Mouse (Mus musculus) T-helper 2 cell (primary cell): Measurements from ENCODE around the gene Cfap298.

Experiments used
- in situ Hi-C: fragments of 300-600 bp; cut with MboI, MseI; formaldehyde crosslinking; loops from one replicate; pipeline ENCODE4 v1.15.1; 2025; ENCODE audit warnings: high pct_unique_total_duplicates

Gene Cfap298

DNA sequence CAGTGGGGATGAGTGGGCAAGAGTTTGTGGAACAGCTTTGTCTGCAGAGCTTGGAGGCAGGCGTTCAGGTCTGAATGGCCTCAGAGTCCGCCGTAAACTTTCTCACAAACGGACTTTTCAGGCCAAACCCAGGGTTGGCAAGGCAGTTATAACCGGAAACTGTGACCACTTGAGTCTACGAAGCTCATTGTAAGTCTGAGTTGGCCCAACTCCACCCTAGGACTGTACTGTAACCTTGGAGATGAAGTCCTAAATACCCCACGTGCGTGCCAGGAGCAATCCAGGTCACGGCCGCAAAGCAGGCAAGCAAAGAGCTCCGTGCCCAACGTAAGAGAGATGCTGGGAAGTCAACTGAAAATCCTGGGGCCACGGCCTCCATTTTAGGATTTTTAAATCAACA, 23.1 kb downstream of the Cfap298 start:
- in situ Hi-C loops: no loop called here

DNA sequence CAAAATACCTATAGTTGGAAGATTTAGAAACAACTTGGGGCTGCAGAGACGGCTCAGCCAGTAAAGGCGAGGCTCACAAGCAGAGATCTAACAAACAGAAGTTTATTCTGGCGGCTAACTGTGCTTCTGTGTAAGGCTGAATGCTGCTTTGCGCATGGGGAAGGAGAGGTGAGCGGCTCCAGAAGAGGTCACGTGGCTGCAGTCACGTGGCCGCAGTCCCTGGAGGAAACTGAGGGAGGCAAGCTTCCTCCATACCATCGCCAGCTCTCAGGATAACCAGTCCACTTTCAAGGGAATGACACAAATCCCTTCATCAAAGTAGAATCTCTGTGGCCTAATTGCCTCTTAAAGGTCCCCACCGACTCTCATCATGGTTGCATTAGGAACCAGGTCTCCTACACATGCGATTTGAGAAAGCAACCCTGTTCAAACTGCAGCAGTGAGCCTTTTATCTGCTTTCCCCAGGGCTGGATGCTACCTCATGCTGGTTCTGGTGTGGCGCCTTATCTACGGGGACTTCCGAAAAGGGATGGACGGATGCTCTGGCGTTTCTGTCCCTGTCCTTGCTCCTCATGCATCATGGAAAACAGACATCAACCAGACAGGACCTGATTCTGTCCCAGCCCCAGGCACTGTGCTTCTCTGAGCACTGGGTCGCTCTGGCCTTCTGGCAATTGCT, 23.9 kb downstream of the Cfap298 start:
- in situ Hi-C loops: no loop called here

DNA sequence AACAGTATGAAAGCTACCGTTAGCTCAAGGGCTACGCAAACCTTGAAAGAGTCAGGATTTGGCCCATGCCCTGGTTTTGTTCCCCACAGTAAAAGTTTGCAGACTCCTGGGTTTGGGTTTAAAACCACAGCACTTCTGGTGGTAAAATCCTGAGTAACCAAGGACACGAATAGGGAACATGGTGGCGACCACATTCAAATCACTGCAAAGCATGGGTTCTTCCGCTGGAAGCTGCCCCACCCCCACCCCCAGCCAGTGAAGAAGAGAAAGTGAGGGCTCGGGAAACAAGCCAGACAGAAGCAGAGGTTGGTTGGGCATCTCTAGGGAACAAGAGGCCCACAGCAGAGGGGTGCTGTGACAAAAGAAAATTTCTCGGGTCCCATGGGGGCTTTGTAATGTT, 27.7 kb downstream of the Cfap298 start:
- in situ Hi-C loops: loop anchor here (10.0 kb wide), 1 partner anchor 328 kb away; no protein-coding TSS in a partner anchor

DNA sequence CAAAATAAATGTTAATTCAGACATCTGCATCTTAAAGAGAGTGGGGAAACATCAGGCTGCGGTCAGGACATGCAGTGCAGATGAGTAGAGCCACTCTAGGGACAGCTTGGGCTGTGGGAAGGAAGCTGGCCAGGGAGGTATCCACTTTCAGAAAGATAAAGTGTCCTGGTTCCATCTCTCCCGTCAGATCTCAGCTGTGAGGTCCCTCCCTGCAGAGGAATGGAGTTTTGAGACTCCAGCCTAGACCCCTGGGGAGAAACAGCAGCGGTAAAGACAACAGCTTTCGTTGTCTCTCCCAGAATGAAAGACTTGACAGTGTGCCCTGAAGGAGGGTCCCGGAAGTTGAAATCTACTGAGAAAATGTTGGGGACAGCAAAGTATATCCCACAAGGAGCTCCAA, 31.6 kb downstream of the Cfap298 start:
- in situ Hi-C loops: loop anchor here (10.0 kb wide), 1 partner anchor 332 kb away; no protein-coding TSS in a partner anchor

DNA sequence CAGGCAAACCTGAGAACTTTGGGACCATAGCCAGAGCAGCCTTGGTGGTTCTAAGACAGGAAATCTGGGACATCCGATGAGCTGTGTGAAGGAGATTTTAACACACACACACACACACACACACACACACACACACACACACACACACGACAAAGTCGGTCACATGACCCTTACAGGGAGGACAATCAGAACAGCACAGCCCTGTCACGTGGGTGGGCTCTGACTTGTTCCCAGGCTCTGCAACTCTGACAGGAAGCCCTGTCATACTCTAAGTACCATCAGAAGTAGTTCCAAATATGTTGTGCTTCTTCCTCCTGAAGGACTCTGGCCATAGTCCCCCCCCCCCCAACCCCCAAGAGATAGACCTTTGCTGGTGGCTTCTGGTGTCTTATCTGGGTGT, 33.5 kb downstream of the Cfap298 start:
- in situ Hi-C loops: loop anchor here (10.0 kb wide), 1 partner anchor 333 kb away; no protein-coding TSS in a partner anchor

DNA sequence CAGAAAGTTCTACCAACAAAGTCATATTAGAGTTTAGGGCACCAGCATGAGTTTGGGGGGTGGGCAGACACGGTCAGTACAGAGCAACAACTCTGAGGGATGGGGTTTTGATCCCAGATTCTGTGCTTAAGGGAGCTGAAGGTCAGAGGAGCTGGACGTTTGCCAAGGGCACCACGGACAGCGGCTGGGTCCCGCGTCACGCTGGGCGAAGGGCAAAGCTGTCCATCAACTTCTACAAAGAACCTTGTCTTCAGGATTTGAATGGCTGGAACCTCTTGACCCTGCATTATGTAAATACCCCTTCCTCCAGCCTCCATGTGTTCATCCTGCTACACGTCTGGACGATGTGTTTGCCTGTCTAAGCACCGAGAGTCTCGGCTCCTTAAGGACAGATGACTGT, 35.4 kb downstream of the Cfap298 start:
- in situ Hi-C loops: no loop called here

DNA sequence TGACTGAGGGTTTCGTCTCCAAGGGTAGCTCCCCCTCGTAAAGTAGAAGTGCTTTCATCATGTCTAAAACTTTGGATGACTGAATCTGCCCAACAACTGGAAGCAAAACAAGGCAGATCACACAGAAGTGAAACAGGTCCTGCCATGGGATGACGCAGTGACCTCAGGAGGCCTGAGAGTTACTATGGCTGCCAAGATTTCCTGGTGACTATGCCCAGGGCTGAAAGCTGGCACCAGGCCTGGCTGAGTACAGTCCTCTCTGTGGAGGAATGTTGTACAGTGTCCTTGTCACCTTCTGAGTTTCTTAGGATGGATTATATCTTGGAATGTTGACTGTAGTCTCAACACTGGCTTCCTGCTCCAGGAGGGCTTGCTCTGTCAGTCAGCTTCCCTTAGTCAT, 37.3 kb downstream of the Cfap298 start:
- in situ Hi-C loops: no loop called here

DNA sequence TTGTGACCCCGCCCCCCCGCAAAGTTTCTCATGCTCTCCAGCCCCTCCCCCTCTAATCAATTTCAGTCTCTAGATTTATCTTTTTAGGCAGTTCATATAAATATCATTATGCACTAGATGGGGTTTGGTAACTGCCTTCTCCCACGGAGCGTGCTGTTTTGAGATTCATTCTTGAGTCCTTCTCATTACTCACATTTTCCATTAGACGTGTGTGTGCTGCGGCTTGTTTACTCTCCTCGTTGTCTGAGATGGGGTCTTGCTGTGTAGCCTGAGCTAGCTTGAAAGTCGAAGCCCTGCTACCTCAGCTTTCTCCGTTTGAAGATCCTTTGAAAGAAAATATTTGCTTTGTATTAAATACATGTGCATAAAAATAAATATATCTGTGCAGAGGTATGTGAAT, 41.1 kb downstream of the Cfap298 start:
- in situ Hi-C loops: no loop called here

DNA sequence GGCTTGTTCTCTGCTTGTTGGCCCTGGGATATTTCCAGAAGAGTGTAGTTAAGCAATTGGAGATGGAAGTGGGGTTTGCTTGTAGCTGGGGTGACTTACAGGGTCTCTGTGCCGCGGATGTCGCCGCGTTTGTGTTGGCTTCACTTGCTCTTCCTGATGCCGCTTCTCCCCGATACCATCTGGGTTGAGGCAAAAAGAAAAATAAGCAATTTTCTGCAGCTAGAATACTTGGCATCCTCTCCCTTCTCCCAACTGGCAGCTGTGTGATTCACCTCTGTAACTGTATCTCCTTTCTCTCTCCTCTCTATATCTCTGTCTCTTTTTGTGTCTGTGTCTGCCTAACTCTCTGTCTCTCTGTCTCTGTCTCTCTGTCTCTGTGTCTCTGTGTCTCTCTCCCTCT, 41.9 kb downstream of the Cfap298 start:
- in situ Hi-C loops: no loop called here

DNA sequence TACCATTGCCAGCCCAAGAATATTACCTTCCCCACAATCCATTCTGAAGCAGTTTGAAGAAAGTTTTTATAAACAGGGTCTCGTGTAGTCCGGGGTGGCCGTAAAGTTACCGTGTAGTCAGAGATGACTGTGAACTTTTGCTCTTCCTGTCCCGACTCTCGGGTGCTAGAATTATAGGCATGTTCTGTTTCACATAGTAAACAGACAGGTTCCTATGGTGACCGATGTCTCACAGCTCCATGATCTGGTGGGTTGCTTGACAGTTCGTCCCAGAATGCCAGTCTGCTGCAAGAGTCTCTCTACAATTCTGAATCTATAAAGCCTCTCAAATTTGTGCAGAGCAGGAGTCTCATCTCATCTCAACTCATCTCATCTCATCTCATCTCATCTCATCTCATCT, 42.8 kb downstream of the Cfap298 start:
- in situ Hi-C loops: no loop called here

DNA sequence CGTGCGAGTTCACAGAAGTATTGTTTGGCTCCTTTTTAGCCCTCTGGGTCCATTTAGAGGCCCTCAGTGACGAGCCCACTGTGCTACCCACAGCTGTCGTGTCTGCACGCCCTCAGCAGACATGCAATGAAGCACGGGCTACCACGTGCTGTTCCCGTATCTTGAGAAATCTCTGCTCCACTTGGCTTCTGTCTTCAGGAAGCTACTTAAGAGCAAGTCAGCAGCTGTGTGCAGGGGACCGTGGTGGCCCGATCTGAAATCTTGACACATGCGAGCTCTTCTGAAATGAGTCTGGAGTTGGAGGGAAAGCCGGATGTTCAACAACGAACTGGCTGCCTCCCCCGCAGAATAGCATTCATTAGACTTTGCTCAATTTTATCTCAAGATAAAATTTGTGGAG, 43.3 kb downstream of the Cfap298 start:
- in situ Hi-C loops: no loop called here

DNA sequence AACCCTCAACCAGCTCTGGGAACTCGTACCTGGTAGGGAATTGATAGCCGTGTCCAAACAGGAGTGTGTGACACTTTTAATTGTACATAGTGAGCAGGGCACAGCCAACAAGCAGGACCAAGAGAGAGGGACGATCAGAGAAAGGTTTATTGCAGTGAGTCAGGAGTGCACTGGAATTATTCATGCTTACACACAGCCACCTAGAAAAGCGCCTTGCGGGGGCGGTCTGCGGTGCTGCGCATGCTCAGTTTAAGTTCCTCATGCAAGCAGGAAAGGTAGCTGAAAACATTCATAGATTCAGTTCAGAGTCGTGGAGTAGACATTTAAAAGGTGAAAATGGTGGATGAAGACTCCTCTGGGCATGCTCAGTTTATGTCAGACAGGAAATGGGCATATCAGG, 44.2 kb downstream of the Cfap298 start:
- in situ Hi-C loops: no loop called here

DNA sequence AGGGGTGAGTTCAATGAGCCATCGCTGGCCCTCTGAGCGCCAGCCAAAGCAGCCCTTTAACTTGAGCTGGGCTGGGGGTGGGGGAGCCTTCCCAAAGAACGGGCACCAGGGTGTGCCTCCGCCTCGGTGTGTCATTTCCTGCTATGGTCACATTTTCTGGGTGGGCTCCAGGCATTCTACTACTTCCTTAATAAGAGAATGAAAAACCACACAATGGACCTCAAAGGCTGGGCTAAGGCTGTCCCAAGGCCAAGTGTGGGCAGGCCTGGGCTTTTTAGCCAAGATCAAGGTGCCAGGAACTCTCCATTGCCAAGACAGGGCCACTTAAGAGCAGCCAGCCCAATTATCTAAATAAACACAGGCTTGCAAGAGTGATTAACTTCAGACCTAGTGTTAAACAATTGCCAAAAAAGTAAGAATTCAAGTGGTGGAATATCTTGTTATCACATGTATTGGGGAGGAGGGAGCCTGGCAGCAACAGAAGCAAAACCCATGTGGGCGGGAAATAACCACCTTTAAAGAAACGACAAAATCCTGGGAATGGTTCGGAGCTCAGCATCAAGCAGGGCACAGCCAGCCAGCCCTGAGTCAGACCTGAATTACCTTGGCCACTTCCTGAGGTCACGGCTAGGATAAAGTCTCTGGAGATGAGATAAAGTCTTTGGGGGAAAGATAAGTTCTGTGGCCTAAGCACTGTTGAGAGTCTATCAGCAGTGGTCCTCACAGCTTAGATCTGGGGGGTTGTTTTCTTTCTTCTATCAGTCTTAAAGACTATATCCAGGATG, 48.9 kb downstream of the Cfap298 start:
- in situ Hi-C loops: no loop called here

DNA sequence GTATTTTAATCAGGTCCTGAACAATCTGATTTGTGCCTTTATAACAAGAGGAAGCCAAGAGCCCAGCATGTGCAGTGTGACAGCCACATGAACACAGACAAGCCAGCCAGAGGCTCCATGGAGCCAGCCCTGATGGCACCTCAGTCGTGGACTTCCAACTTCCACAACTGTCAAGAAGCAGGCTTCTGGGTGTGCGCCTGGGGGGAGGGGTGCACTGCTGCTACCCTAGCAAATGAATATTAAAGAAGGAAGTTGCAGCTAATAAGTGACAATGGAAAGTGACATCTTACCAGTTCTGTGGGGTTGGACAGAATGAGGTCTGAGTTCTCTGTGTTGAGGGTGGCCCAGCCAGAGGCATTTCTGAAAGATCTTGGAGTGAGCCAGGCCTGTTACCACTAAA, 49.6 kb downstream of the Cfap298 start:
- in situ Hi-C loops: no loop called here

DNA sequence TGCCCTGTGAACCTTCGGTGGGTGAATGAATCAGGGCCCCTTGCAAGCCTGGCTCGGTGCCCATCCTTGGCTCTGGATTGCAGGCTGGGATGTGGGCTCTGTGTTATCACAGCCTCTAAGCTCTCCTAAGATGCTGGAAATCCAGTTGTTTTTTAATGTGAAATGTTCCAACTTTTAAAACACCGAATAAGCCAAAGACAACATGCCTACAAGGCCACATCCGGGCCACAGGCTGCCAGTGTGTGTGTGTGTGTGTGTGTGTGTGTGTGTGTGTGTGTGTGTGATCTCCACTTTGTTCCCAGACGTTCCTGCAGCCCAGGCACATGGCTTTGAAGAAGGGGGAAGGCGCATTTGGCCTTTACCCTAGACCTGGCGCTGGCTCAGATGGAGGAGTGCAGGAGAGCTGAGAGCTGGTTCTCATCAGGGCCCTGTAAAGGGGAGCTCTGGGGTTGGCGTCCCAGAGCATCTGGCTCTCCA, 52.4 kb downstream of the Cfap298 start:
- in situ Hi-C loops: no loop called here

DNA sequence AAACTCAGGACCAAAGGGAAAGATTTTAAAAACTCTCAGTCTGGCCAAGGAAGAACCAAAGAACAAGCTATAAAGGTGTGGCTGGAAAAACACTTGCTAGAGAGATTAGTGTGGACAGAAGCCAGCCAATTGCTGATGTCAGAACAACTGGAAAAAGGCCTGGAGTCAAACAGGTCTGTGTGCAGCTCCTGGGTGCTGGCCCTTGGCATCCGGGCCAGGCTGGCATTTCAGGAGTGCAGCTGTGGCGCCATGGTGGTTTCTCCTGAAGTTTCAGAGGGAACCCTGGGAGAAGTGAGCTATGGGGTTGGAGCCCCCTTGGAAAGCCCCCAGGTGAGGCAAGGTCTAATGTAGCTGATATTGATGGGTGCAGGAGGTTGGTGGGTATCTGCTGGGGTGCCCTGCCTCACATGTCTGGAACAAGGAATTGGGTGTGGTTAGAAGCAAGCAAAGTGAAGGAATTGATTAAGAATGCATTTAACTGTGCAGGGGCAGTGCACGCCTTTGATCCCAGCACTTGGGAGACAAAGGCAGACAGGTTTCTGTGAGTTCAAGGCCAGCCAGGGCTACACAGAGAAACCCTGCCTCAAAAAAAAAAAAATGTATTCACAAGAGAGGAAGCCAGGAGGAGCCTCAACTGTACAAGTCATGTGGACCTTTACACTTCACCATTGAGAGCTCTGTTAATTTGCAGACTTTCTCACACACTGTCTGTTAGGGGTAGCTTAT, 56.6 kb downstream of the Cfap298 start:
- in situ Hi-C loops: no loop called here
